Mouse (Mus musculus): ENCODE measurements around the gene Gm21294. TPM values are rescaled to one million over a fixed set of nuclear protein-coding genes. Genes with fewer than 3 reads are reported as not detected.
"Not testable (repeated sequence)": the region's sequence is repeated elsewhere in the genome, so short reads cannot be mapped to it uniquely, and the experiment has no call there.

Gene Gm21294
- not detected for total RNA-seq (2022)

DNA sequence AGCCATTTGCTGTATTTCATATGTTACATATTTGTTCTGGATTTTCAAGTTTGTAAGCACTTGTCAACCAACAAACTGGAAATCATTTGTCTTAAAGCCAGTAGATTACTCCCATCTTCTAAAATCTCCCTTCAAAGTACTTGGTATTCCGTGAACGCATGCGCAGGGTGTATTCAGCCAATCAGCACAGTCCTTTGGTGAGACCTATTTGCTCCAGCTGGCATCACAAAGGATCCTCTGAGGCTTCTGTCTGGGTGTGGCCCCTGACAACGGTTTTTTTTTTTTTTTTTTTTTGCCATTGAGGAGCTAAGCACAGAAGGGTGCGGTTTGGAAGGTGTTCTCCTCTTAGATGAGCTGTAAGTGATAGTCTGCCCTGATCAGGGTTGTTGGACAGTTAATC lies at the start of gene Gm21294:
Gm21294 (plus strand) TSS at position 301 of the 400 bp plus-strand sequence.
- DNase-seq: not testable (repeated sequence)

DNA sequence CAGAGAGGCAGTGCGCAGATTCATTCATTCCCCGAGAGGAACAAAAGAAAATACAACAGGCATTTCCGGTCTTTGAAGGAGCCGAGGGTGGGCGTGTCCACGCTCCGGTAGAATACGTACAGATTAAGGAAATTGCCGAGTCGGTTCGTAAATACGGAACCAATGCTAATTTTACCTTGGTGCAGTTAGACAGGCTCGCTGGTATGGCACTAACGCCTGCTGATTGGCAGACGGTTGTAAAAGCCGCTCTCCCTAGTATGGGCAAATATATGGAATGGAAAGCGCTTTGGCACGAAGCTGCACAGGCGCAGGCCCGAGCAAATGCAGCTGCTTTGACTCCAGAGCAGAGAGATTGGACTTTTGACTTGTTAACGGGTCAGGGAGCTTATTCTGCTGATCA lies 73.6 kb downstream of the Gm21294 start:
- DNase-seq: peak; percentile 2
